Mouse (Mus musculus) yolk sac, embryonic 10.5 days (tissue): Measurements from ENCODE around the gene Micall2.
"Not testable (repeated sequence)": the region's sequence is repeated elsewhere in the genome, so short reads cannot be mapped to it uniquely, and the experiment has no call there.

Experiments
- DNase-seq: peaks from one replicate; pipeline ENCODE4 v3.0.0-alpha.2; 2017; ENCODE audit warnings: low spot score

The Micall2 gene

DNA sequence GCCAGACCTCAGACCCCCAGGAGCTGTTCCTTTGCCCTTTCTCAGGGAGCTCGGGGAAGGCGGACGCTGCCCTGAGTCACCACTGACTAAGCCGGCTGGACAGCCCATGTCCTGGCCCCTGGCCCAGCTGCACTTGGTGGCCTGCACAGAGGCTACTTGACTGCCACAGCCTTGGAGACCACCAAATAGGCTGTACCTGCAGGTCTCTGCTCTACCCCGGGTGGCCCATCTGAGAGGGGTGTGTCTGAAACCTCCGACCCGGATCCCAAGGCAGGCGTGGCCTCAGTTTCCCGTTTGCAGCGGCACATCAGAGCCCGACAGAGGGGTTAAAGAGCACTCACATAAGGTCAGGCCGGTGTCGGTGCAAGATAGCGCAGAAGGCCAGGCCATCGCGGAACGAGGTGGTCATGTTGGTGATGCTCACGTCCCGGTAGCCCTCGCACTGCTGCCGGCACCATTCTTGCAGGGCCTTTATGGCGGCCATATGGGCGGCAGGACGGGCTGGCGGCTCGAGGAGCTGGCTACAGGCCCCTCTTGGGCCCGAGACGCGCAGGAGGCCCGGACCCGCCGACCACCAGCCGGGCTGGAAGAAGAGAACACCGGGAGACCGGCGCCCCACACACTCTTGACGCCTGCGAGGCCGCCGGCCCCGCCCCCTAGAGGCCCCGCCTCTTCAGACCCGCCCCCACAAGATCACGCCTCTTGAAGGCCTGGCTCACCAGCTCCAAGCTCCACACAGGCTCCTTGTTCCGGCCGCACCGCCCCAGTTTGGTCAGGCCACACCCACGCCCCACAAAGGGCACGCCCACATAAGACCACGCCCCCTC is at the start of gene Micall2:
Gene Micall2, minus strand, starts transcription at position 660 of the 827 bp plus-strand sequence.
- DNase-seq, result peak; percentile 96

DNA sequence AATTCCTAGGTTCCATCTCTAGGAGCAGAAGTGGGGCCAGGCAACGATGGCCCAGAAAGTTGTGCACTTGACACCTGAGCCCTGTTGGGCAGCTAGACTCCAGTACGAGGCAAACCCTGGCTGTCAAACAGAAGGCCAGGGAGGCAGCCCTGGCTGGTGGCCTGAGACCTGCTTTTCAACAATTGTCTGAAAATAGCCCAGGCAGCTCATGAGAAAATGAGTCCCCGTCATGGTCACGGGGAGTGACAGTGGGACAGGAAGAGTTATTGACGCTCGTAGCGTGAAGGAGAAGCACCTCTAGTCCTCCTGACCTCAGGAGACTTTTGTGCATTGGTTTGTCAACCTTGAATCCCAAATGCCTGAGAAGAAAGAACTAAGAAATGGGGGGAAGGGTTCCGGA is 45.3 kb upstream of the Micall2 start:
- no peak for DNase-seq

DNA sequence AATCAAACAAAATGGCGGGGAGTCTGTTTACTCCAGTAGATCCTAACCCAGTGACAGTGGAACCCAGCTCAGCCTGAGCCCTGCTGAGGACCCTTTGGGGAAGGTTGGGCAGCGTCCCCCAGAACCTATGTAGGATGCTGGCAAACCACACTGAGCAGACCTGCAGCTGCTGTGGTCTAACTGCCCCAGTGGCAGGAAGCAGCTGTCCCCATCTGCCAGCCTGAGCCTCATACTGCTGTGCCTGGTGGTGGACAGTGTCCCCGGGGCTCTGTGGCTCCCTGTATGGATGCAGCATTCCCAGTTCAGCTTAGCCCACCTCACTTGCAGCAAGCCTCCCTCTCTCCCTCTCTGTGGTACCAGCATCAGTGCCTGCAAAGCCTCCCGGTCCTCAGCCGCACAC is 40.8 kb upstream of the Micall2 start:
- DNase-seq, result no peak

DNA sequence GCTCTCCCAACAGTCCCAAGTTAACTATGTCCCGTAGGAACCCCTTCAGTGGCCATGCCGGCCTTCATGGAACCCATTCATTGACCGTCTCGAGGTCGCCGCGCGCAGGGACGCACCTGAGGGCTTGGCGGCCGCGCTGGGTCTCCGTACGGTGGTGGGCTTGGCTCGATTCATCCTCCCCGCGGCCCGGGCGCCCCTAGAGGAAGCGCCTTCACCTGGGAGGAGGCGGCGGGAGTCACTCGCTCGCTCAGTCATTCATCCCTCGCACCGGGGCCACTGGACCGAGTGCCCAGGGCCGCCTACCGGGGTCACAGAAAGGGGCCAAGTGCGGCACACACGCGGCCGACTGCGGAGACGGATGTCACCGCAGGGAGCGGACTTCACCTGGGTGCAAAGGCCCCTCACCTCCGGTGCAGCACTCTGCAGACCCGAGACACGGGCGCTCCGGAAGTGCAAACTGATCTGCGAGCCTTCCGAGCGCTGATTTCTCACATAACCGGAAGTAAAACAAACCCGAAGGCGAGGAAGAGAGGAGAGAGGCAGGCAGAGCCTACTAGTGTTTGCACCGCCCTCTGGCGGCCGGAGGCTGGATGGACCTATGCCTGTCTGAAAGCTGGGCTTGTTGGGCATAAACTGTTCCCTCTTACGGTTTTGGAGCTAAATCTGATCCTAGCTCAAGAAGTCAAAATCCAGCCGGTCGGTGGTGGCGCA is 39.2 kb upstream of the Micall2 start, which contains the start of gene Ints1:
Gene Ints1, minus strand, starts transcription at position 459 of the 711 bp plus-strand sequence.
- peak; percentile 90 for DNase-seq

DNA sequence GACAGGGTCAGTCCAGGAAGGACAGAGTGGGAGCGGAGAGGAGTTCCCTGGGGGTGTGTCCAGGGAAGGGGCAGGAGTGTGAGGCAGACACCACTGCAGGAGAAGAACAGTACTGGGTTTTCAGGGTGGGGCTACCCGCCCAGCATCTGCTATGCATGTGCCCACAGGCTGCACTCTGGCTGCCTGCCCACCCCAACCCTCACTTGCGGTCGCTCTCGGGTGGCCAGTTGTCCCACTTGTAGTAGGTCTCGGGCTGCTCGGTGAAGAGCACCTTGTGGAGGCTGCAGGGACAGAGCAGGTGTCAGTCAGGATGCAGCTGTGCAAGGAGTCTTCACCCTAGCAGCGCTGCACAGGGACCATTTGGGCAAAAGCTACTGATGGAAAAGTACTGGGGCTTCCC is 32.1 kb upstream of the Micall2 start:
- no peak for DNase-seq

DNA sequence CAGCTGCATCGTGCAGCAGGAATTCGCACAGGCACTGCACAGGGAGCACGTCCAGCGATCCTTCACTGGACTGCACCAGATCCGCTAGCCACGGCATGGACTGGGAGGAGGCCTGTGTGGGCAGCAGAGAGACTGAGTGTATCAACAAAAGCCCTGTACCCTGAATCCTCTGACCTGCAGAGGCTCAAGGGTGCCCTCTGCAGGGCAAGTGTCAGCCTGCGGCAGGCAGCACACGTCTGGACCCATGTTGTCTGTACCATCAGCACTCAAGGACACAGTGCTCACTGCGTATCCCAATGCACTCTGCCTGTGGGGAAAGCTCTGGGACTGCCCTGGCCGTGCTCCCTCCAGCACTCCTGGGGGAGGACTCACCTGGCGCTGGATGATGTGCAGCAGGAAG is 28.2 kb upstream of the Micall2 start:
- no peak for DNase-seq

DNA sequence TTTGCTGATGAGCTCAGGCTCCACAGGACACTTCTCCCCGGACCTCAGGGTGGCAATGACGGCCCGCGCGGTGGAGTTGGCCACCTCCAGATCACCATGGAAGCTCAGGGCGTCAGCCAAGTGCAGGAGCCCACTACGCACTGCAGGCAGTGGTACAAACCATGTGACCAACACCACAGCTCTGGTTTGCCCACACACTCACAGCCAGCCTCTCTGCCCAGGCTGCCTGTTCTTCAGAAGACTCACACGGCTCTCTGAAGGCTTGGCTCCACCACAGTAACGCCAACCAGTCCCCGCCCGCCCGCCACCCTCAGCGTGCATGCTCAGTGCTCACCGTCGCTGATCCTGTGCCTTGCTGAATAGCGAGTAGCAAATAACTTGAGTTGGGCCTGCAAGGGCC is 22.0 kb upstream of the Micall2 start:
- DNase-seq, result no peak

DNA sequence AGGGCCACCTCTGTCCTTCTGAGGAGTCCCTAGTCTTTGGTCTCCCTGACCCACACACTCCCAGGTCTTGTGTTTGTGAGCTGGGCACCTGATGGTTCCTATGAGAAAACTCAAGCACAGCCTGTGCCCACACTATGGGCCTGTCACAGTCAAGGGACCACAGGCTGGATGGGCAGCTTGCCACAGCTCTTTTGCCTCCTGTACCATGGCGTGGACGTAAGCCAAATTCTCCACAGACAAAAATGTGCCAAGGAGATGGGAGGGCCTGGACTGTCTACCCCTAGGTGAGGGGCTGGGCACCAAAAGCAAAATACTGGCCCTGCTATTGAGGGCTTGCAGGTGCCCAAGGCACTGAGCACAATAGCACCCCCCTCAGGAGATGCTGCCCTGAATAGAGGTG is 20.4 kb upstream of the Micall2 start:
- no peak for DNase-seq

DNA sequence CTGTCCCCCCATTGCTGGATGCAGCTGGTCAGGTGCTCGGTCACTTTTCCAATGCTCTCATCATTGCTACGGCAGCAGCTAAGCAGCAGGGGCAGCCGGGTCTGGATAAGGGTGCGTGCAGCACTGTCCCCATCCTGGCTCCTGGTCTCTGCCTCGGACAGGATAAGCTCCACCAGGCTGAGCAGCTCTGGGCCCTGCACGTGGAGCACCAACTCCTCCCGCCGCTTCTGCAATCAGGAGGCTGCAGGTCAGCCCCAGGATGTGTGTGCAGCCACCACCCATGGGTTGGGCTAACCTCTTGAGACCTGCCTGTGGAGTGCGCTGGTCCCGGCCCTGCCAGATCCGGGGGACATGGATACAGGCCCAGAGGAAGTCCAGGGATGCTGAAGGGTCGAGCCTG is 20.0 kb upstream of the Micall2 start:
- no peak for DNase-seq

DNA sequence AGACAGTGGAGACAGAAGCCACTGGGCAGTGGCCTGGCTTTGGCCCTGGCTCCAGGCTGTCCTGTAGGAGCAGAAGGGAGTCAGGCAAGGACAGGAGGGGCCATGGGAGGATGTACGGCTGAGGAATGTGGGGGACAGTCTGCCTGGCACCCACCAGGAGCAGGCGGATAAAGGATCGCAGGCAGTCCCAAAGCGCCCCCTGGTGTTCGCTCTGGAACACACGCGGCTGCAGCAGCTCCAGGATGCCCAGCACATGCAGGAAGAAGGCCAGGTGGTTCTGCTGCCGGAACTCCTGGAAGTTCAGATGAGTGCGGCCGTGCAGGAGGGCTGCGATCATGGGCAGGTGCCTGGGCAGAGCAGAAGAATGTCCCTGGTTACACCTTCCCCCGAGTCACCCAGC is 18.6 kb upstream of the Micall2 start:
- no peak for DNase-seq

DNA sequence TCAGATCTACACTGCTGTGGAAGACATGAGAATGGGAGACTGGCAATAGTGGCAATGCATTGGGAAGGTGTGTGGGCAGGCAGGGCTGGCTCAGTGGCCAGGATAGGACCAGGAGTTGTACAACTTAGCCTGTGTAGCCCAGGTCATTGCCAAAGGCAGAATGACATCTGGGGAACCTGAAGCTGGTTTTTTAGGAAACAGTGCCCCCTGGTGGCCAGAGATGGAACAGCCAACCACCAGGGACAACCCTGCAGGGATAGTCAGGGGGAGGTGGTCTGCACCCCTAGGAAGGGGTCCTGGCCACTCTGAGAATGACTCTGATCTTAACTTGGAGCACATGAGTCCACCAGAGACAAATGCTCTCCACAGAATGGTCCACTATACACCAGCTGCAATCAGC is 14.4 kb upstream of the Micall2 start:
- peak; percentile 34 for DNase-seq

DNA sequence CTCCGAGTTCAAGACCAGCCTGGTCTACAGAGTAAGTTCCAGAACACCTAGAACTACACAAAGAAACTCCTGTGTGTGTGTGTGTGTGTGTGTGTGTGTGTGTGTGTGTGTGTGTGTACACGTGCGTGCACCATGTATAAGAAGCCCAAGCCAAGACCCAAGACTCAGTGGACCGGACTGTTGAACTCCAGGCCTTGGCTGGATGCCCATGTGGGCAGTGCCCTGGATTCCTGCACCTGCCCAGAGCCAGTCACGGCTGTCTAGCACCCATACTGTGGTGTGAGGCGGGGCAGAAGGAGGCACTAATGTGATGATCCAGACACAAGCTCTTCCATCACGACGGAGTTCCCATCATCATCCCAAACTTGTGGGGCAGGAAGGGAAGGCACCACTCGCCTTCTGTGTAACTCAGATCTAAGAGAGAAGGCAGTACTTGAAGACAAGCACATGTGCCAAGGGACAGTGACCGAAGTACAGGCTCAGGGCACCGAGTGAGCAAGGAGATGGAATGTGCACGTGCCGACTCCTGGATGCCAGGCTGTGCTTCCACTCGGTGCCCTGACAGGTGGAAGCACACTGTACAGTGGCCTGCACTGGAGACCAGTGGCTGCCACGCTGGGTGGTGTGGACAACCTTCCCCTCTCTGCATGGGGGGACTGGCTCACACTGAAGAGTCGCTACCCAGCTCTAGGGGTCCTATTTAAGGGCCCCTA is 13.4 kb upstream of the Micall2 start:
- DNase-seq, result no peak

DNA sequence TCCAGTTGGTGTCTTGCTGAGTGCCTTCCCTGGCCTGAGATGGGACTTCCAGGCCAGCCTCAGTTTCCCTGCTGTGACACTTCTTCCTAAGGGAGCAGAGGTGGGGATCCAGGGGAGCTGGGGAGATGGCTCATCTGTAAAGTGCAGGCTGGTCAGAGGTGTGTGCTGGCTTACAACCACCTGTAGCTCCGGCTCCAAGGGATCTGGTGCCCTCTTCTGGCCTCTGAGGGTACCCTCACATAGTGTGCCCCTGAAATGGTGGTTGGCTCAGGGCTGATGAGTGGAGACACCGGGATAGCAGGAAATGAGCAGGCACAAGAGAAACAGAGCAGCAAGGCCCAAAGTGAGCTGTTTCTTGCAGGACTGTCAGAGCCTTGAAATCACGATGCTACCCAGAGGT is 9.6 kb upstream of the Micall2 start:
- DNase-seq, result no peak

DNA sequence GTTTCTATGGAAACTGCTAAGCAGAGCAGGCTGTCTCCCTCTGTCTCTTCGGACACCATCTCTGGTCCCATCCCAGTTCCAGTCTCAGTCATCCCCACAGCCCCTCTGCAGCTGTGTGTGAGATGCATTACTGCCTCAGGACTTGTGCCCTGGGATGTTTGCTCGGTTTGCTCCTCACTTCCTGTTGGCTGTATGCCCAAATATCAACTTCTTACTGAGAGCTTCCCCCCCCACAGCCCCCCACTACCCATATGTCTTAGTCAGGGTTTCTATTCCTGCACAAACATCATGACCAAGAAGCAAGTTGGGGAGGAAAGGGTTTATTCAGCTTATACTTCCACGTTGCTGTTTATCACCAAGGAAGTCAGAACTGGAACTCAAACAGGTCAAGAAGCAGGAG is 6.5 kb upstream of the Micall2 start:
- not testable (repeated sequence) for DNase-seq

DNA sequence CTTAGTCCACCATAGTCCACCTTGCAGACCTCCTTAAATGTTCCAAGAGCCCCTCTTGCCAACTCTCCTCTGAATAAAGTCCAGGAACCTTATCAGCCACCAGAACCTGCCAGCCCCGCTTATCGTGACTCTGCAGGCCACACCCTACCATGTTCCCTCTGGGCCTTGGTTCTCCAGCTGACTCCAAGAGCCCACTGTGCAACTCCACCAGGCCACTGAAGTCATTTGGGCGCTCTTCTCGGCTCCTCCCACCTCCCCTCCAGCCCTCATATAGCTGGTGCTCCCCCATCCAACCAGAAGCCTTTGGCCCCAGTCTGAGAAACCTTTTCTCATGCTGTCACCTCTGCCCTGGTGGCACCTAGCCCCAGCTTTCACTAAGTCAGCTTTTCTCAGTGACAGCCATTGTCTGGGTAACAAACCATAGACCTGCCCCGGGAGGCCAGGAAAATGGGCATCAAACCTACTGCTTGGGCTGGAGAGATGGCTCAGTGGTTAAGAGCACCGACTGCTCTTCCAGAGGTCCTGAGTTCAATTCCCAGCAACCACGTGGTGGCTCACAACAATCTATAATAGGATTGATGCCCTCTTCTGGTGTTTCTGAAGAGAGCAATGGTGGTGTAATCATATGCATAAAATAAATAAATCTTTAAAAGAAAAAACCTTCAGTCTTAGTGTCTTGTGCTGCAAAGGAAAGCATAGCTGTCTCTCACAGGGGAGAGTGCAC is 2.6 kb upstream of the Micall2 start:
- no peak for DNase-seq

DNA sequence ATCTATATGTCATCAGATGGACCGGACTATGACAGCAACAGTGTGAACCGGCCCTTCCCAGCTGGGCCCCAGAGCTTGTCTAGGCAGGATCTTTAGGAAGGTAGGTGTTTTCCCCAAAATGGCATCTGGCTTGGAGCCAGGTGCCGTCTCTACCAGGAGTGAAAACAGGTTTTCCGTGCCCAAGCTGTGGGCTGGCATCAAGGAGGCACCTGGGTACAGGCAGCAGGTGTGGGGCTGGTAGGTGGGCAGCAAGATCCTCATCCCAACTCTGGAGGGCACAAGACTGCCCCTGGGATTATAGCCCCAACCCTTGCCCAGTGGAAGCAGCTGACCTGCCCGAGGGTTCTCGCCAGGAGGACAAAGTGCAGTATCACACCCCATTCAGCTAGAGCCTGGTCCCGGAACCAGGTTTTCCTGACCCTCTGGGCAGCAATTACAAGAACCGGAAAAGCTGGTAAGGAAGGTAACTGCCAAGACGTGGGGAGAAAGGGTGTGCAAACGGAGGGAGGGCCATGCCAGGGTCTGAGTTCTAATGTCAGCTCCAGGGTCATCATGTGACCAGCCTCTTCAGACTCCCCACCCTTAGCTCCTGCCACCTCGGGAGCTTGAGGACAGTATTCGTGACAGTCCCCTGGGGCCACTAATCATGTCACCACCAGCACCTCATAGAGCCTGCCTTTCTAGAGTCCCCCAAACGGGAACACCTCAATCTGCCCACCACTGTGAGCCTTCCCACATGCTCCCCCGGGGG is 1.9 kb upstream of the Micall2 start:
- no peak for DNase-seq

DNA sequence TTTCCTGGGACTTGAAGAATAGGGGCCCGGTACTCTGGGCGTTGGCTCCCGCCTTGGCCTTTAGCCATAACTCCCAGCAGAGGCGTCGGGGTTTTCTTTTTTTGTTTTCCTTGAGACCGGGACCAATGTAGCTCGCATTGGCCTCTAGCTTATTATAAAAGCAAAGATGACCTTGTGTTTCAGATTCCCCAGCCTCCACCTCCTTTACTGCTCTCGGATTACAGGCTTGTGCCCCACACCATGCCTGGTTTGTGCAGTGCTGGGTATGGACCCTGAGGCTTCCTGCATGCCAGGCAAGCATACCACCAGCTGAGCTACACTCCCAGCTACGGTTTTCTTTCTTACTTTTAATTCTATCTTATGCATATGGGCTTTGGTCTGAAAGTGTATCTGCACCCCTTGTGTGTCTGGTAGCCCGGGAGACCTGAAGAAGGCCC is 386 bp upstream of the Micall2 start:
- no peak for DNase-seq

DNA sequence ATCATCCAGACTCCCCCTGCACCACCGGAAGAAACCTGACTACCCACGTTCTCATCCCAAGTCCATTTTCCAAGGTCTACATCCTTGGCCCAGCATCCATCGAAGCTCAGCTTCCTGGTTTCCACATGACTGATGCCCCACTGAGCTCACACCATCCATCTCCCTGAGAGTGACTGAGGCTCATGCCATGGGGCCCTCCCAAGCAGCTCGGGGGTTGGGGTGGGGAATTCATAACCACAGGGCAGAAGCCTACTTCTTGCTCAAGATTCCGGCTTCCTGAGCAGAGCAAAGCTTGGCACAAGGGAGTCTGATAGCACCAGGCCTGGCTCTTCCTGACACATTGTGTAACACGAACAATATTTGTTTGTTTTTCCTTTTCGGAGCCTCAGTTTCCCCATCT is 1.4 kb downstream of the Micall2 start:
- DNase-seq, result no peak

DNA sequence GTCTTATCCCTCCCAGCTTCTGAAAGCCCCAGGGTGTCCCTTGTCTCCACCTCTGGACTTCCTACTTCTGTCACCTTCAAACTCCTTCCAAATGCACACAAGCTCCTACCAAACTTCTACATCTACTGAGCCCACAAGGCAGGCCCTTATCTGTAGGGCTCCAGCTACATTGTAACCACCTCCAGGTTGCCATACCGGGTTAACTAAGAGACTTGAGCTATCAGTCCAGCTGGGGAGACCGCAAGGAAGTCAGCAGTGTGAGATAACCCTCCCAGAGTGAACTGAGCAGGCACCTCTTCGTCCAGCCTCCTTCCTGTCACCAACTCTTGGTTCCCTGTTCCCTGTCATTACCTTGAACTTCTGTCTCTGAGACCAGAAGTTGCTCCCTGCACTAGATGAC is 2.1 kb downstream of the Micall2 start:
- DNase-seq, result no peak

DNA sequence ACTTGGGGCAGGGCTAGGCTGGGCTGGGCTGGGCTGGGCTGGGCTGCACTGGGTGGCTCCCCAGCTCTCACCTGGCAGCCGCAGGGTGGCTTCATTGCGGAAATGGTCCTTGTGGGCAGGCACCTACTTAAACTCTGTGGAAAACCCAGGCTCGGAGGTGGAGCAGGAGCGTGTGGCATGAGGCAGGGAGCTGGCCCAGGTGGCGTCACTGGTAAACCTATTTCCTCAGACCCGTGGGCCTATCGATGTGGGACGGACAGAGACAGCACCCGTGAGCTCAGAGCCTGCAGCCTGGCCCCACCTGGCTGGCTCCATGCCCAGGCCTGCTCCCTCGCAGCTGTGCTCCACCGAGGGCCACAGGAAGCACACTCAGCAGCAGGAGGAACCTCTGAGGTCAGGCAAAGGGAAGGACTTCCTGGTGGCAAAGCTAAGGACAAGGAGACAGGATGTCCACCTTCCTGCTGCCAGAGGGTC is 3.5 kb downstream of the Micall2 start:
- DNase-seq, result no peak
